Mouse (Mus musculus) embryo, embryonic 11.5 days (tissue): ENCODE measurements around the gene Prss38.

Source experiments
- DNase-seq: peaks from one replicate; pipeline ENCODE4 v3.0.0-alpha.2; 2012; ENCODE audit warnings: low read depth, low spot score

Prss38 gene

DNA sequence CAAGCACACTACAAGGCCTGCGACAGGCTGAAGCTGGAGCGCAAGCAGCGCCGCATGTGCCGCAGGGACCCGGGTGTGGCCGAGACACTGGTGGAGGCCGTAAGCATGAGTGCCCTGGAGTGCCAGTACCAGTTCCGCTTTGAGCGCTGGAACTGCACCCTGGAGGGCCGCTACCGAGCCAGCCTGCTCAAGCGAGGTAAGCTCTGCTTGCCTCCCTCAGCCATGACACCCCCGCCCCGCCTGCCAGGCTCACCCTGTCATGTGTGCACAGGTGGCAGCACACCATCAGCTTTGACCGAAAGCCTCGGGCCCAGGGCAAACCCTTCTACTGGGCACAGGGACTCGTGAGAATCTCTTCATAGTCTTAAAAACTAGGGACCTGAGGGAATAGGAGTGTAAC, 47.8 kb downstream of the Prss38 start:
- no peak for DNase-seq

DNA sequence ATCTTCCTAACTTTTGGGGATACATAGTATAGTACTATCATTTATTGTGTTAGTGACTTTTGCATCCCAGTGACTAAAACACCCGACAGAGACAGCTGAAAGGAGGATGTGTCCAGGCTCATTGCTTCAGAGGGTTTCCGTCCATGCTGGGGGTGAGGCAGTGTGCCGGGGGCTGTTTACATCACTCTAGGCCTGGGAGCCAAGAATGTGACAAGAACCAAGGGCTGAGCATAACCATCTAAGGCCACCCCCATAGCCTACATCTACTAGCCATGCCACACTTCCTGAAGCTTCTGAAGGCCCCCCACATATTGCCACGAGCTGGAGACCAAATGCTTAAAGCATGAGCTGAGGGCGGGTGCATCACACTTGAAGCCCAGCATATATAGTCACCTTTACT, 50.7 kb downstream of the Prss38 start:
- DNase-seq, result no peak

DNA sequence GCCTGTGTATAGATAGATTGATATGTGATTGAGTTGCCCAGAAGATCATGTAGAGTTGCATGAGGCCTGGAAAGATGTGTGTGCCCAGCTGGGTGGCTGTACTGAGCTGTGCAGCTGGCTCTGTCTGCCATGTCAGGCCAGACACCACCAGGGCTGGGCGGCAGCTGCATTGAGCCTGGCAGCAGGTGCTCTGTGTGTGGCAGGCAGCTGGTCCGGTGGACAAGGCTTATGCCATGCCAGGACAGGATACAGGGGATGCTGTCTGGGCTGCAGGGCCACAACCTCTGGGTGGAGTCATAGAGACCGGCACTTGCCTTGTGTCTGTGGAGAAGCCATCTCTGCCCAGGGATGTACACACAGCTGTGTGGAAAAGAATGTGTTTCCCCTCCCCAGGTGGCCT, 52.5 kb downstream of the Prss38 start:
- DNase-seq, result no peak
